Mouse (Mus musculus) MEL (cell line): ENCODE results near the gene Matn1. TPM values are rescaled to one million over a fixed set of nuclear protein-coding genes. Genes with fewer than 3 reads are reported as not detected.

Experiments used
- DNase-seq: peaks from one replicate; pipeline ENCODE4 v3.0.0; 2011; ENCODE audit warnings: low read depth, low spot score
- H3K27ac ChIP-seq: 2 replicates; pipeline ENCODE4 v1.5.1; 2012; ENCODE audit warnings: low read depth, mild to moderate bottlenecking, control low read depth, low read length, moderate library complexity; ENCODE audit not compliant: control insufficient read depth
- H3K27me3 ChIP-seq, 2 experiments: fragments of 150-350 bp in 1 of 2; sonication (generic) in 1 of 2; 2 replicates each; pipeline ENCODE4 v1.6.1; 2012; ENCODE audit warnings: low read length in 2 of 2, mild to moderate bottlenecking in 2 of 2, improper control_type of control experiment in 1 of 2, moderate library complexity in 1 of 2; ENCODE audit not compliant: insufficient read depth in 2 of 2, control insufficient read depth in 1 of 2
- H3K36me3 ChIP-seq, 2 experiments: 2 replicates each; pipeline ENCODE4 v1.6.1; 2012 to 2014; ENCODE audit warnings: low read length in 2 of 2, improper control_type of control experiment in 1 of 2, inconsistent platforms in 1 of 2, mild to moderate bottlenecking in 1 of 2; ENCODE audit not compliant: insufficient read depth in 2 of 2, control insufficient read depth in 1 of 2
- H3K4me1 ChIP-seq, 2 experiments: fragments of 150-350 bp in 1 of 2; sonication (generic) in 1 of 2; 2 replicates each; pipeline ENCODE4 v1.6.1; 2012; ENCODE audit warnings: low read length in 2 of 2, improper control_type of control experiment in 1 of 2, mild to moderate bottlenecking in 1 of 2; ENCODE audit not compliant: insufficient read depth in 2 of 2, control insufficient read depth in 1 of 2
- H3K4me3 ChIP-seq, 2 experiments: fragments of 150-350 bp in 1 of 2; sonication (generic) in 1 of 2; 2 replicates each; pipeline ENCODE4 v1.5.1; 2012; ENCODE audit warnings: low read depth in 2 of 2, low read length in 2 of 2, mild to moderate bottlenecking in 2 of 2, moderate library complexity in 2 of 2, control low read depth in 1 of 2, improper control_type of control experiment in 1 of 2; ENCODE audit not compliant: control insufficient read depth in 1 of 2, insufficient read depth in 1 of 2
- H3K79me2 ChIP-seq: 2 replicates; pipeline ENCODE4 v1.6.1; 2012; ENCODE audit warnings: mild to moderate bottlenecking, low read length, moderate library complexity; ENCODE audit not compliant: control insufficient read depth, poor library complexity, insufficient read depth
- H3K9ac ChIP-seq: 2 replicates; pipeline ENCODE4 v1.6.1; 2012; ENCODE audit warnings: low read depth, mild to moderate bottlenecking, control low read depth, low read length, moderate library complexity; ENCODE audit not compliant: control insufficient read depth, poor library complexity, severe bottlenecking
- H3K9me3 ChIP-seq: fragments of 150-350 bp; sonication (generic); replicated peaks from 2 replicates; pipeline ENCODE4 v1.6.1; 2012; ENCODE audit warnings: mild to moderate bottlenecking, low read length, improper control_type of control experiment, moderate library complexity; ENCODE audit not compliant: insufficient read depth
- BHLHE40 ChIP-seq: IDR thresholded peaks from 2 replicates; pipeline ENCODE4 v1.6.1; 2012; ENCODE audit warnings: low read depth, mild to moderate bottlenecking, inconsistent platforms, low read length, improper control_type of control experiment, borderline replicate concordance
- CHD1 ChIP-seq: IDR thresholded peaks from 2 replicates; pipeline ENCODE4 v1.6.1; 2012; ENCODE audit warnings: low read depth, mild to moderate bottlenecking, inconsistent platforms, low read length, improper control_type of control experiment
- CHD2 ChIP-seq: IDR thresholded peaks from 2 replicates; pipeline ENCODE4 v1.6.1; 2011; ENCODE audit warnings: low read length, improper control_type of control experiment
- CTCF ChIP-seq, 3 experiments: IDR thresholded peaks in 2 of 3; conservative IDR thresholded peaks in 1 of 3; 2 replicates each; pipeline ENCODE4 v1.5.1; 2011 to 2012; ENCODE audit warnings: low read length in 3 of 3, low read depth in 2 of 3, mild to moderate bottlenecking in 2 of 3, improper control_type of control experiment in 1 of 3, inconsistent platforms in 1 of 3, mixed read lengths in 1 of 3, moderate library complexity in 1 of 3; ENCODE audit not compliant: control insufficient read depth in 1 of 3, insufficient read depth in 1 of 3, poor library complexity in 1 of 3, severe bottlenecking in 1 of 3
- E2F4 ChIP-seq: IDR thresholded peaks from 2 replicates; pipeline ENCODE4 v1.6.1; 2011; ENCODE audit warnings: low read depth, low read length, improper control_type of control experiment, borderline replicate concordance
- ELF1 ChIP-seq: IDR thresholded peaks from 2 replicates; pipeline ENCODE4 v1.6.1; 2014; ENCODE audit warnings: low read depth, mild to moderate bottlenecking, inconsistent platforms, low read length, improper control_type of control experiment, moderate library complexity
- EP300 ChIP-seq, 2 experiments: IDR thresholded peaks; 2 replicates each; pipeline ENCODE4 v1.6.1; 2011; ENCODE audit warnings: improper control_type of control experiment in 2 of 2, low read length in 2 of 2, low read depth in 1 of 2, mild to moderate bottlenecking in 1 of 2
- GABPA ChIP-seq: IDR thresholded peaks from 2 replicates; pipeline ENCODE4 v1.6.1; 2012; ENCODE audit warnings: low read depth, mild to moderate bottlenecking, inconsistent platforms, low read length, improper control_type of control experiment, moderate library complexity
- GATA1 ChIP-seq: IDR thresholded peaks from 2 replicates; pipeline ENCODE4 v1.6.1; 2011; ENCODE audit warnings: low read depth, low read length, improper control_type of control experiment
- HCFC1 ChIP-seq: IDR thresholded peaks from 2 replicates; pipeline ENCODE4 v1.6.1; 2012; ENCODE audit warnings: low read depth, mild to moderate bottlenecking, inconsistent platforms, low read length, improper control_type of control experiment, moderate library complexity
- JUND ChIP-seq: IDR thresholded peaks from 2 replicates; pipeline ENCODE4 v1.6.1; 2011; ENCODE audit warnings: low read depth, mild to moderate bottlenecking, improper control_type of control experiment, low read length
- MAFK ChIP-seq: IDR thresholded peaks from 2 replicates; pipeline ENCODE4 v1.6.1; 2011; ENCODE audit warnings: low read depth, mild to moderate bottlenecking, low read length, improper control_type of control experiment, borderline replicate concordance
- MAX ChIP-seq: IDR thresholded peaks from 2 replicates; pipeline ENCODE4 v1.6.1; 2011; ENCODE audit warnings: low read length, improper control_type of control experiment
- MAZ ChIP-seq: IDR thresholded peaks from 2 replicates; pipeline ENCODE4 v1.6.1; 2012; ENCODE audit warnings: low read depth, mild to moderate bottlenecking, inconsistent platforms, low read length, improper control_type of control experiment
- MEF2A ChIP-seq: IDR thresholded peaks from 2 replicates; pipeline ENCODE4 v1.6.1; 2014; ENCODE audit warnings: low read depth, mild to moderate bottlenecking, inconsistent platforms, low read length, improper control_type of control experiment; ENCODE audit not compliant: poor library complexity, insufficient replicate concordance, severe bottlenecking; ENCODE audit errors: extremely low read depth
- MXI1 ChIP-seq: IDR thresholded peaks from 2 replicates; pipeline ENCODE4 v1.6.1; 2011; ENCODE audit warnings: mild to moderate bottlenecking, low read depth, low read length, improper control_type of control experiment
- MYB ChIP-seq: IDR thresholded peaks from 2 replicates; pipeline ENCODE4 v1.6.1; 2011; ENCODE audit warnings: mild to moderate bottlenecking, low read depth, low read length, improper control_type of control experiment
- MYC ChIP-seq: IDR thresholded peaks from 2 replicates; pipeline ENCODE4 v1.6.1; 2011; ENCODE audit warnings: low read depth, mild to moderate bottlenecking, low read length, improper control_type of control experiment, moderate library complexity
- NELFE ChIP-seq: IDR thresholded peaks from 2 replicates; pipeline ENCODE4 v1.6.1; 2011; ENCODE audit warnings: low read depth, low read length, improper control_type of control experiment
- NRF1 ChIP-seq: IDR thresholded peaks from 2 replicates; pipeline ENCODE4 v1.6.1; 2014; ENCODE audit warnings: low read depth, mild to moderate bottlenecking, inconsistent platforms, low read length, improper control_type of control experiment, moderate library complexity; ENCODE audit not compliant: poor library complexity, insufficient read depth, severe bottlenecking
- POLR2A ChIP-seq, 2 experiments: IDR thresholded peaks; 2 replicates each; pipeline ENCODE4 v1.6.1; 2011 to 2012; ENCODE audit warnings: low read length in 2 of 2, mild to moderate bottlenecking in 2 of 2, control low read depth in 1 of 2, improper control_type of control experiment in 1 of 2, low read depth in 1 of 2, moderate library complexity in 1 of 2; ENCODE audit not compliant: control insufficient read depth in 1 of 2, insufficient read depth in 1 of 2, poor library complexity in 1 of 2
- POLR2AphosphoS2 ChIP-seq: IDR thresholded peaks from 2 replicates; pipeline ENCODE4 v1.6.1; 2011; ENCODE audit warnings: low read length, improper control_type of control experiment
- POLR2AphosphoS5 ChIP-seq: IDR thresholded peaks from 2 replicates; pipeline ENCODE4 v1.6.1; 2012; ENCODE audit warnings: low read depth, borderline replicate concordance, mild to moderate bottlenecking, inconsistent platforms, low read length, moderate library complexity, mixed read lengths
- RAD21 ChIP-seq: IDR thresholded peaks from 2 replicates; pipeline ENCODE4 v1.6.1; 2011; ENCODE audit warnings: mild to moderate bottlenecking, low read depth, low read length, improper control_type of control experiment
- RCOR1 ChIP-seq: IDR thresholded peaks from 2 replicates; pipeline ENCODE4 v1.6.1; 2012; ENCODE audit warnings: low read depth, mild to moderate bottlenecking, inconsistent platforms, low read length, improper control_type of control experiment
- SIN3A ChIP-seq: IDR thresholded peaks from 2 replicates; pipeline ENCODE4 v1.6.1; 2012; ENCODE audit warnings: low read length, improper control_type of control experiment, inconsistent platforms
- SMC3 ChIP-seq: IDR thresholded peaks from 2 replicates; pipeline ENCODE4 v1.6.1; 2011; ENCODE audit warnings: low read depth, low read length, improper control_type of control experiment
- TAL1 ChIP-seq: IDR thresholded peaks from 2 replicates; pipeline ENCODE4 v1.6.1; 2012; ENCODE audit warnings: mild to moderate bottlenecking, inconsistent platforms, low read length, moderate library complexity, mixed read lengths
- TBP ChIP-seq: IDR thresholded peaks from 2 replicates; pipeline ENCODE4 v1.8.0; 2011; ENCODE audit warnings: low read depth, low read length, improper control_type of control experiment
- TCF12 ChIP-seq: IDR thresholded peaks from 2 replicates; pipeline ENCODE4 v1.6.1; 2014; ENCODE audit warnings: low read depth, mild to moderate bottlenecking, inconsistent platforms, low read length, improper control_type of control experiment, moderate library complexity
- UBTF ChIP-seq: IDR thresholded peaks from 2 replicates; pipeline ENCODE4 v1.6.1; 2012; ENCODE audit warnings: low read depth, mild to moderate bottlenecking, inconsistent platforms, low read length, improper control_type of control experiment, moderate library complexity, borderline replicate concordance; ENCODE audit not compliant: insufficient read depth
- USF1 ChIP-seq: IDR thresholded peaks from 2 replicates; pipeline ENCODE4 v1.6.1; 2014; ENCODE audit warnings: low read depth, mild to moderate bottlenecking, inconsistent platforms, low read length, improper control_type of control experiment, moderate library complexity
- USF2 ChIP-seq, 2 experiments: IDR thresholded peaks; 2 replicates each; pipeline ENCODE4 v1.6.1; 2011 to 2012; ENCODE audit warnings: improper control_type of control experiment in 2 of 2, low read length in 2 of 2, borderline replicate concordance in 1 of 2, inconsistent platforms in 1 of 2, low read depth in 1 of 2, mild to moderate bottlenecking in 1 of 2; ENCODE audit not compliant: insufficient read depth in 1 of 2
- ZC3H11A ChIP-seq: IDR thresholded peaks from 2 replicates; pipeline ENCODE4 v1.6.1; 2012; ENCODE audit warnings: low read depth, mild to moderate bottlenecking, inconsistent platforms, low read length, improper control_type of control experiment
- ZKSCAN1 ChIP-seq: IDR thresholded peaks from 2 replicates; pipeline ENCODE4 v1.6.1; 2012; ENCODE audit warnings: low read depth, mild to moderate bottlenecking, inconsistent platforms, low read length, improper control_type of control experiment, moderate library complexity
- ZMIZ1 ChIP-seq: IDR thresholded peaks from 2 replicates; pipeline ENCODE4 v1.6.1; 2012; ENCODE audit warnings: low read depth, mild to moderate bottlenecking, inconsistent platforms, low read length, improper control_type of control experiment, moderate library complexity
- ZNF384 ChIP-seq: IDR thresholded peaks from 2 replicates; pipeline ENCODE4 v1.6.1; 2012; ENCODE audit warnings: low read depth, mild to moderate bottlenecking, inconsistent platforms, low read length, improper control_type of control experiment
- polyA plus RNA-seq, 2 experiments: library from polyadenylated mRNA; stranded (reverse) in 1 of 2; unstranded in 1 of 2; fragments of >175 nt in 1 of 2; fragments of >200 nt in 1 of 2; gene quantifications; 2 replicates each; pipeline versions ENCODE4 v1.2.1 to v1.2.4; 2012; ENCODE audit warnings: low replicate concordance in 2 of 2, low read depth in 1 of 2; ENCODE audit not compliant: insufficient read length in 2 of 2, insufficient read depth in 1 of 2, missing spikeins in 1 of 2
- total RNA-seq: library from RNA; depleted of rRNA; stranded (reverse); fragments of 300-350 nt; gene quantifications from 2 replicates; pipeline ENCODE4 v1.2.3, GENCODE M21; 2012

Matn1 gene
- total and polyA plus RNA-seq, 3 experiments, result not detected

DNA sequence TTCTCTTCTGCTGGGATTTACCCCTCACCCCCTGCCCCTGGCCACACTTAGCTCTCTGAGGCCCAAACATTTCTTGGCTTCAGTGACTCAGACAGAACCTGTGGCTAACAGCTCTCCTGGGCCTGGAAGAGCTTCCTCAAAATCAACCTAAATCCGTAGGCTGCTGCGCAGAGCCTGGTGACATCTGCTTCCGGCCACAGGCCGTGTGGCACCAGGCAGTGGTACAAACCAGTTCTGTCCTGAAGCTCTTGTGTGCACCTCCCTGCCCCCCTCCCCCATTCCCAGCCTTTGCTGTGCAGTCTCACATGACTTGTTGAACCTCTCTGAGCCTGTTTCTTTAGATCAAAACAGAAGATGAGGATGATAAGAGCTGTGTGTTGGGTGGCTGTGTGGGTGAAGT lies 30.2 kb upstream of the Matn1 start:
- H3K36me3 ChIP-seq, result peaks cover 0 to 58% of the 10 kb centered on the region in 2 experiments; a peak in 2 of 4 replicates
- peaks cover 50% of the 10 kb centered on the region for H3K79me2 ChIP-seq
- peaks cover 20 to 67% of the 10 kb centered on the region in 2 experiments for H3K4me1 ChIP-seq
- H3K9me3 ChIP-seq, result no peaks in the 10 kb centered on the region
- H3K9ac ChIP-seq, result peak overlapping the region; percentile 96
- no peaks in the 10 kb centered on the region for H3K27me3 ChIP-seq
- peak overlapping the region; percentile 68 to 96 for H3K4me3 ChIP-seq
- DNase-seq, result peak; percentile 93
- H3K27ac ChIP-seq, result peak overlapping the region; percentile 96
- TF ChIP-seq ELF1, result peak; percentile 69; the same call in 1 of the 2 replicates
- TF ChIP-seq TBP, result no peak; the same call in 1 of the 2 replicates
- TF ChIP-seq ZNF384, result no peak
- TF ChIP-seq USF1, result peak; percentile 66
- no peak for TF ChIP-seq RAD21
- TF ChIP-seq CTCF (IDR thresholded peaks at IDR 0.05 in 2 of 3, conservative IDR thresholded peaks at IDR 0.05 in 1 of 3; ENCODE audit: control insufficient read depth in 1 of 3, insufficient read depth in 1 of 3, low read depth in 2 of 3, low read length in 3 of 3, poor library complexity in 1 of 3, severe bottlenecking in 1 of 3), result no peak
- peak; percentile 85 for TF ChIP-seq BHLHE40
- no peak for TF ChIP-seq UBTF
- peak; percentile 65 to 69 for TF ChIP-seq EP300 (IDR thresholded peaks at IDR 0.05; ENCODE audit: low read depth in 1 of 2, low read length in 2 of 2)
- TF ChIP-seq ZKSCAN1, result no peak; the same call in 1 of the 2 replicates
- TF ChIP-seq E2F4, result no peak
- no peak for TF ChIP-seq ZC3H11A
- no peak for TF ChIP-seq JUND
- TF ChIP-seq POLR2AphosphoS2, result no peak
- no peak for TF ChIP-seq SMC3
- TF ChIP-seq TCF12, result peak; percentile 73
- no peak for TF ChIP-seq MYB
- no peak for TF ChIP-seq MAFK
- TF ChIP-seq MYC, result peak; percentile 74; the same call in 1 of the 2 replicates
- peak; percentile 57 for TF ChIP-seq NELFE
- TF ChIP-seq CHD1, result no peak; the same call in 1 of the 2 replicates
- peak; percentile 84 for TF ChIP-seq MXI1
- TF ChIP-seq NRF1, result peak; percentile 62; the same call in 1 of the 2 replicates
- TF ChIP-seq POLR2A (IDR thresholded peaks at IDR 0.05; ENCODE audit: control insufficient read depth in 1 of 2, insufficient read depth in 1 of 2, low read depth in 1 of 2, low read length in 2 of 2, poor library complexity in 1 of 2), result peak in 1 of 2 experiments; percentile 47; a peak in 1 of 4 replicates
- no peak; the same call in 1 of the 2 replicates for TF ChIP-seq GABPA
- TF ChIP-seq MEF2A, result no peak
- peak; percentile 73; the same call in 1 of the 2 replicates for TF ChIP-seq MAX
- TF ChIP-seq HCFC1, result peak; percentile 60; the same call in 1 of the 2 replicates
- peak; percentile 62 for TF ChIP-seq RCOR1
- no peak for TF ChIP-seq ZMIZ1
- peak; percentile 91; the same call in 1 of the 2 replicates for TF ChIP-seq SIN3A
- peak; percentile 53; the same call in 1 of the 2 replicates for TF ChIP-seq MAZ
- TF ChIP-seq TAL1, result peak; percentile 83
- no peak for TF ChIP-seq USF2 (IDR thresholded peaks at IDR 0.05; ENCODE audit: borderline replicate concordance in 1 of 2, insufficient read depth in 1 of 2, low read depth in 1 of 2, low read length in 2 of 2)
- TF ChIP-seq POLR2AphosphoS5, result no peak
- no peak; the same call in 1 of the 2 replicates for TF ChIP-seq GATA1
- peak; percentile 38; the same call in 1 of the 2 replicates for TF ChIP-seq CHD2
